Mouse (Mus musculus): ENCODE measurements at regions not wholly inside any gene's neighbourhood (a gene's known extent, or its start where the extent isn't known, plus 50 kb on each side); places are given as distances from the start of the nearest gene placed in this dataset.

DNA sequence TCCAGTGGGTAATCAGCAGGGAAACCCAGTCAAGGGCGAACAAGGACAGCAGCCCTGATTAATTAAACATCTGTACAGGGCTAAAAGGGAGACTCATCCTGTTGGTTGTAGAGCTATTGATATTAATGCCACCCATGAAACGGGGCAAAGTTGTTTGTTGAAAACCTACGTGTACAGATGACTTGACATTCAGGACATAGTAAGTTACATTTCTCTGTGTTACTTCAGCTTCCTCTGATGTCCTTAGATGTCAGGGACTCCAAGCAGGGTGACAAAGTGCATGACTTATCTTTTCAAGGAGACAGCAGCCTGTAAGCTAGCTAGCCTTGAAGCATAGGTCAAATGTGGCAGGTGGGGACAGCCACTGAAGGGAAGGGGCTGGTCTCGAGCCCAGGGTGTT, 390.5 kb downstream of the Ccdc171 start:
- no peaks in the 10 kb centered on the region for H3K27me3 ChIP-seq (ENCODE audit: control insufficient read depth, insufficient read depth, low read length)
- no peak for TF ChIP-seq CTCF (IDR thresholded peaks at IDR 0.05; ENCODE audit: low read depth)
- no peak for TF ChIP-seq EP300 (optimal IDR thresholded peaks at IDR 0.05)
- no peaks in the 10 kb centered on the region for H3K9me3 ChIP-seq (ENCODE audit: control insufficient read depth, low read length)
- WGBS, result 54% methylated on average over 4 of the region's 4 CpGs
- H3K36me3 ChIP-seq (ENCODE audit: control insufficient read depth, insufficient read depth, low read length), result no peaks in the 10 kb centered on the region
- no peak overlapping the region for H3K4me3 ChIP-seq (ENCODE audit: low read depth, low read length)
- no peak overlapping the region for H3K27ac ChIP-seq (replicated peaks)
- no peak overlapping the region for H3K4me2 ChIP-seq (replicated peaks; ENCODE audit: low read depth)
- no peaks in the 10 kb centered on the region; the same call in 1 of the 2 replicates for H3K4me1 ChIP-seq (replicated peaks; ENCODE audit: control insufficient read depth, insufficient read depth)
- H3K9ac ChIP-seq (ENCODE audit: low read length), result no peak overlapping the region
- no peak for ATAC-seq (ENCODE audit: low FRiP score, low TSS enrichment)
- DNase-seq (ENCODE audit: low spot score), result no peak

DNA sequence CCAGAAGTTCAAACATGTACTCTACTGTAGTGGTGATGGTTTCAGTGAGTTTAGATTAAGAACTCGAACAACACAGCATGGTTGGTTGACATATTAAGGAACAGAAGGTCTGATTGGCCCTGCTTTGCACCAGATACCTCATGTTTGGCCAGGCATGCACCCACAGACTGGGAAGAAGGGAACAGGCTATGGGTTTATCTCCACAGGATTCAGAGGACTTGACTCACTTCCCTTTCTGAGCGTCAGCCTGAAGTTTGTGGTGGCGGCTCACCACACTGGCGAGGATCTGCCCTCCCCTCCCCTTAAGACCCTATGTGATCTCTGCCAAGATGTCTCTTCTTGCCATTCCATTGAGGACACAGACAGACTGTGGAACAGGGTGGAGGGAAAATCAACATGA, 391.7 kb downstream of the Ccdc171 start:
- DNase-seq (ENCODE audit: low spot score) (no peak), ATAC-seq (ENCODE audit: low FRiP score, low TSS enrichment) (no peak)
- TF ChIP-seq CTCF (IDR thresholded peaks at IDR 0.05; ENCODE audit: low read depth) (no peak), EP300 (optimal IDR thresholded peaks at IDR 0.05) (no peak)
- no peak overlapping the region for H3K4me2 ChIP-seq (replicated peaks; ENCODE audit: low read depth)
- no peaks in the 10 kb centered on the region for H3K27me3 ChIP-seq (ENCODE audit: control insufficient read depth, insufficient read depth, low read length)
- H3K9me3 ChIP-seq (ENCODE audit: control insufficient read depth, low read length), result no peaks in the 10 kb centered on the region
- no peaks in the 10 kb centered on the region for H3K36me3 ChIP-seq (ENCODE audit: control insufficient read depth, insufficient read depth, low read length)
- WGBS, result 84% methylated on average over 4 of the region's 4 CpGs
- no peak overlapping the region for H3K4me3 ChIP-seq (ENCODE audit: low read depth, low read length)
- no peak overlapping the region for H3K9ac ChIP-seq (ENCODE audit: low read length)
- no peak overlapping the region for H3K27ac ChIP-seq (replicated peaks)
- H3K4me1 ChIP-seq (replicated peaks; ENCODE audit: control insufficient read depth, insufficient read depth), result no peaks in the 10 kb centered on the region; the same call in 1 of the 2 replicates

DNA sequence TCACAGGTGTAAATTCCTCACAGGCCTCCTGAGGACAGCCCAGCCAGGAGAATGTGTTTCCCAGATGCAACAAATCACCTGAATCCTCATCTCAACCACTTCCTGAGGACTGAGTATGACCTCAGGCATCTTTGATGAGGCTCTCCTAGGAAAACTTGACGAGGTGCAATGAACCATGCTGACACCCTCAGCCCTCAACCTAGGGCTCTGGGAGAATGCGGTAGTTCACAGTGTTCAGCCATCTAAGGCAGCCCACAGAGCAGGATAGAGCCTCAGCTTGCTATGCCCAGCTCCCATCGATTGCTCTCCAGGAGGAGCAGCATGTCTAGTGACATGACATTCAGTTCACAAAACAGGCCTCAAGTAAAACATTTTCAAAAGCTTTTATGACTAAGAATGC, 392.7 kb downstream of the Ccdc171 start:
- 88% methylated on average over 3 of the region's 3 CpGs for WGBS
- H3K27ac ChIP-seq (replicated peaks), result no peak overlapping the region
- no peak overlapping the region for H3K4me3 ChIP-seq (ENCODE audit: low read depth, low read length)
- TF ChIP-seq EP300 (optimal IDR thresholded peaks at IDR 0.05), result no peak
- no peak for TF ChIP-seq CTCF (IDR thresholded peaks at IDR 0.05; ENCODE audit: low read depth)
- DNase-seq (ENCODE audit: low spot score) (no peak), ATAC-seq (ENCODE audit: low FRiP score, low TSS enrichment) (no peak)
- no peak overlapping the region for H3K9ac ChIP-seq (ENCODE audit: low read length)
- no peaks in the 10 kb centered on the region for H3K9me3 ChIP-seq (ENCODE audit: control insufficient read depth, low read length)
- no peaks in the 10 kb centered on the region for H3K27me3 ChIP-seq (ENCODE audit: control insufficient read depth, insufficient read depth, low read length)
- H3K4me1 ChIP-seq (replicated peaks; ENCODE audit: control insufficient read depth, insufficient read depth), result no peaks in the 10 kb centered on the region; the same call in 1 of the 2 replicates
- H3K36me3 ChIP-seq (ENCODE audit: control insufficient read depth, insufficient read depth, low read length), result no peaks in the 10 kb centered on the region
- no peak overlapping the region for H3K4me2 ChIP-seq (replicated peaks; ENCODE audit: low read depth)

DNA sequence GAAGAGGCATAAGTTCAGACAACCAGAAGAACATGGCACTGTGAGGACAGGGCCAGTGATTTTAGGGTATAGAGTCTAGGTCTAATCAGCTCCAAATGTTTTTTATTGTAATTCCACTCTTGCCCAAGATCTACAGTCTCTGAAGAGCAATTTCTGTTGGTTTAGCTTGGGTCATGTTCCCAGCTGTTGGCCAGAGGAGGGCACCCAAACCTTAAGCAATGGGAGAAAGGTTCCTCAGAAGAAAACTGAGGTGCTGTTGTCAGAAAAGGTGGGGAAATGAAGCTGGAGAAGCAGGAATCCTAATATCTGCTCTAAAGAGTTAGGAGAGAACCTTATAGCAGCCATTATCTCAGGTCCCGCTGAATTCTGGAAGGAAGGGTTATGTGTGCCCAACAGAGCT, 393.7 kb downstream of the Ccdc171 start:
- Histone ChIP-seq H3K4me2 (replicated peaks; ENCODE audit: low read depth) (no peak overlapping the region), H3K27ac (replicated peaks) (no peak overlapping the region), H3K9me3 (ENCODE audit: control insufficient read depth, low read length) (no peaks in the 10 kb centered on the region), H3K9ac (ENCODE audit: low read length) (no peak overlapping the region), H3K4me3 (ENCODE audit: low read depth, low read length) (no peak overlapping the region), H3K27me3 (ENCODE audit: control insufficient read depth, insufficient read depth, low read length) (no peaks in the 10 kb centered on the region), H3K4me1 (replicated peaks; ENCODE audit: control insufficient read depth, insufficient read depth) (no peaks in the 10 kb centered on the region; the same call in 1 of the 2 replicates), H3K36me3 (ENCODE audit: control insufficient read depth, insufficient read depth, low read length) (no peaks in the 10 kb centered on the region)
- no peak for DNase-seq (ENCODE audit: low spot score)
- TF ChIP-seq CTCF (IDR thresholded peaks at IDR 0.05; ENCODE audit: low read depth) (peak; percentile 62), EP300 (optimal IDR thresholded peaks at IDR 0.05) (no peak)
- WGBS, result 54% methylated on average over 1 of the region's 1 CpGs
- no peak for ATAC-seq (ENCODE audit: low FRiP score, low TSS enrichment)

DNA sequence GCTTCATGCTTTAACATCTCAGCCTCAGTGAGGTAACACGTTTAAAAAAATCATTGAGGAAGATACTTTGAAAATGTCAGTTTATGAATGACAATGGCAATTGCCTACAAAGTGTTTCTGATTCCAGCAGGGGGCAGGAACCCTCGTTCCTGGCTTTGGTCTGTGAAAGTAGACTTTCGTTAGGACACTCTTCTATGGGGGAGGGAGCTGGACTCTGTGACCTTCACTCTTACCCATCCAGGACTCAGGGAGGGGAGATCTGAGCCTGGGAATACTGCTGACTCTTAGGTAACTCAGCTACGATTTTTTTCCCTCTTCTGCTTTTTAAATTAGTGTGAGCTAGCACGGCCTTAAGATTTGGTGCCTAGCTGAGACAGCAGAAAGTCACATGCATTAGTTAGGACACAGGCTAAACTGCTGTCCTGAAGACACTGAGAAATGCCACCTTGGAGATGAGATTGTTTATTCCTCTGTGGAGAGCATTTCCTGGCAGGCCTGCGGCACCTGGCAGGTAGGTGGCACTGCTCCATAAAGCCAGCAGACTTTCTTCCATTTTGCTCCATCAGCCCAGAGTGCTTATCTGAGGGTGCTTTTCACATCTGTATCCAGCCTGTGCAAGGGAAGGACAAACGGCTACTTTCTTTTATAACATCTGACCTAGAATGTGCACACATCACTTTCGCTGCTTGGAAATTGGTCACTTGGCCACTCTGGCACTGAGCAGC, 399.9 kb downstream of the Ccdc171 start:
- H3K4me1 ChIP-seq (replicated peaks; ENCODE audit: control insufficient read depth, insufficient read depth), result no peaks in the 10 kb centered on the region
- H3K27me3 ChIP-seq (ENCODE audit: control insufficient read depth, insufficient read depth, low read length), result no peaks in the 10 kb centered on the region
- no peak for DNase-seq (ENCODE audit: low spot score)
- ATAC-seq (ENCODE audit: low FRiP score, low TSS enrichment), result no peak
- no peak overlapping the region for H3K4me3 ChIP-seq (ENCODE audit: low read depth, low read length)
- no peaks in the 10 kb centered on the region for H3K36me3 ChIP-seq (ENCODE audit: control insufficient read depth, insufficient read depth, low read length)
- H3K27ac ChIP-seq (replicated peaks), result 0 out of 2 replicates have a peak overlapping the region, but pooled peaks have one; percentile 13
- 60% methylated on average over 8 of the region's 8 CpGs for WGBS
- H3K4me2 ChIP-seq (replicated peaks; ENCODE audit: low read depth), result no peak overlapping the region
- no peak overlapping the region for H3K9ac ChIP-seq (ENCODE audit: low read length)
- TF ChIP-seq CTCF (IDR thresholded peaks at IDR 0.05; ENCODE audit: low read depth) (peak; percentile 39), EP300 (optimal IDR thresholded peaks at IDR 0.05) (no peak)
- no peaks in the 10 kb centered on the region for H3K9me3 ChIP-seq (ENCODE audit: control insufficient read depth, low read length)

DNA sequence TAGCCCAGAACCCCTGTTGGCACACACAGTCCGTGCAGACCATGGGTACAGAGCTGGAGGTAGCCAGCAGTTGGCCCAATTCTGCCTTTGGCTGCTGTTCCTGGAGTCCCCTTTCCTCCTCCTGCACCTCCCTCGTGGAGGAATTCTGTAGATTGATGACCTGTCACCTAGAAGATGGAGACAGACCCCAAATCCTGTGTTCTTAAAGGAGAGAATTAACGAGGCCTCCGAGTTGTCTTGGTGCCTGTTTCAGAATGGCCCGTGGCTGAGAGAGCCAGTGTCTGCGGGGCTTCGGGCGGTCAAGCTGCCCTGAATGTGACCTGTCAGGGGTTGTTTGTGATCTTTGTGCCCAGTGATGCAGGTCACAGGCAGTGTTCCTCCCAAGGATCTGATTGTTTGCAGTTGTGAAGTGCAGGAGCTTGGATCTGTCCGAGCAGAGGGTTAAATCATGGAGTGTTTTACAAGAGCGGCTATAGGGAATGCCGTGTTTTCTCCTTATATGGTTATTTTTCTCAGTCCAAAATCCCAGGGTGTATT, 400.9 kb downstream of the Ccdc171 start:
- TF ChIP-seq EP300 (optimal IDR thresholded peaks at IDR 0.05) (no peak), CTCF (IDR thresholded peaks at IDR 0.05; ENCODE audit: low read depth) (no peak)
- Histone ChIP-seq H3K4me2 (replicated peaks; ENCODE audit: low read depth) (no peak overlapping the region), H3K9me3 (ENCODE audit: control insufficient read depth, low read length) (no peaks in the 10 kb centered on the region), H3K9ac (ENCODE audit: low read length) (no peak overlapping the region), H3K27ac (replicated peaks) (peak overlapping the region; percentile 84), H3K27me3 (ENCODE audit: control insufficient read depth, insufficient read depth, low read length) (no peaks in the 10 kb centered on the region), H3K4me3 (ENCODE audit: low read depth, low read length) (no peak overlapping the region), H3K36me3 (ENCODE audit: control insufficient read depth, insufficient read depth, low read length) (no peaks in the 10 kb centered on the region), H3K4me1 (replicated peaks; ENCODE audit: control insufficient read depth, insufficient read depth) (no peaks in the 10 kb centered on the region)
- 21% methylated on average over 11 of the region's 11 CpGs for WGBS
- DNase-seq (ENCODE audit: low spot score), result no peak
- peak; percentile 47; the same call in 1 of the 2 replicates for ATAC-seq (ENCODE audit: low FRiP score, low TSS enrichment)

Measured in stomach, postnatal 0 days (tissue).